Mouse (Mus musculus): ENCODE results near the gene Clec10a. TPM values are rescaled to one million over a fixed set of nuclear protein-coding genes. Genes with fewer than 3 reads are reported as not detected.
A peak's percentile ranks its signal among the peaks of the same experiment; 100 is the strongest.
"Not testable (repeated sequence)": the region's sequence is repeated elsewhere in the genome, so short reads cannot be mapped to it uniquely, and the experiment has no call there.

The Clec10a gene
- polyA plus RNA-seq, 1 experiment, result 1.1 TPM

GRCm38 (mm10) chr11:70165972-70166921 lies 10.2 kb downstream of the Clec10a start:
- no peak overlapping the region for H3K4me3 ChIP-seq (ENCODE audit: insufficient read depth, low read length)
- TF ChIP-seq POLR2A (IDR thresholded peaks at IDR 0.05; ENCODE audit: extremely low read depth, insufficient read depth, low read length), result no peak
- no peak for TF ChIP-seq CTCF (IDR thresholded peaks at IDR 0.05; ENCODE audit: extremely low read depth, insufficient read depth, low read length)
- no peaks in the 10 kb centered on the region for H3K4me1 ChIP-seq (ENCODE audit: control insufficient read depth, insufficient read depth, low read length)
- H3K27ac ChIP-seq (ENCODE audit: insufficient read depth, low read length), result no peak overlapping the region

GRCm38 (mm10) chr11:70168136-70168535 lies 12.1 kb downstream of the Clec10a start:
- TF ChIP-seq POLR2A (IDR thresholded peaks at IDR 0.05; ENCODE audit: extremely low read depth, insufficient read depth, low read length) (no peak), CTCF (IDR thresholded peaks at IDR 0.05; ENCODE audit: extremely low read depth, insufficient read depth, low read length) (no peak)
- H3K27ac ChIP-seq (ENCODE audit: insufficient read depth, low read length), result no peak overlapping the region
- no peaks in the 10 kb centered on the region for H3K4me1 ChIP-seq (ENCODE audit: control insufficient read depth, insufficient read depth, low read length)
- no peak overlapping the region for H3K4me3 ChIP-seq (ENCODE audit: insufficient read depth, low read length)

GRCm38 (mm10) chr11:70169471-70169870 lies 13.5 kb downstream of the Clec10a start:
- not testable (repeated sequence) for H3K4me3 ChIP-seq (ENCODE audit: insufficient read depth, low read length); H3K4me1 ChIP-seq (ENCODE audit: control insufficient read depth, insufficient read depth, low read length); H3K27ac ChIP-seq (ENCODE audit: insufficient read depth, low read length)

- Histone ChIP-seq H3K4me3 (ENCODE audit: insufficient read depth, low read length) (no peak overlapping the region), H3K4me1 (ENCODE audit: control insufficient read depth, insufficient read depth, low read length) (no peaks in the 10 kb centered on the region), H3K27ac (ENCODE audit: insufficient read depth, low read length) (no peak overlapping the region)
- TF ChIP-seq CTCF (IDR thresholded peaks at IDR 0.05; ENCODE audit: extremely low read depth, insufficient read depth, low read length) (no peak), POLR2A (IDR thresholded peaks at IDR 0.05; ENCODE audit: extremely low read depth, insufficient read depth, low read length) (no peak)
Observed at GRCm38 (mm10) chr11:70170291-70170690, 14.3 kb downstream of the Clec10a start.

- Histone ChIP-seq H3K27ac (ENCODE audit: insufficient read depth, low read length) (no peak overlapping the region), H3K4me3 (ENCODE audit: insufficient read depth, low read length) (no peak overlapping the region), H3K4me1 (ENCODE audit: control insufficient read depth, insufficient read depth, low read length) (no peaks in the 10 kb centered on the region)
- no peak for TF ChIP-seq CTCF (IDR thresholded peaks at IDR 0.05; ENCODE audit: extremely low read depth, insufficient read depth, low read length)
- TF ChIP-seq POLR2A (IDR thresholded peaks at IDR 0.05; ENCODE audit: extremely low read depth, insufficient read depth, low read length), result no peak
Observed at GRCm38 (mm10) chr11:70171181-70171580, 15.2 kb downstream of the Clec10a start.

GRCm38 (mm10) chr11:70171847-70172246 lies 15.8 kb downstream of the Clec10a start:
- TF ChIP-seq POLR2A (IDR thresholded peaks at IDR 0.05; ENCODE audit: extremely low read depth, insufficient read depth, low read length) (no peak), CTCF (IDR thresholded peaks at IDR 0.05; ENCODE audit: extremely low read depth, insufficient read depth, low read length) (peak; percentile 24; the same call in 1 of the 2 replicates)
- H3K27ac ChIP-seq (ENCODE audit: insufficient read depth, low read length), result no peak overlapping the region

GRCm38 (mm10) chr11:70172298-70172697 lies 16.3 kb downstream of the Clec10a start:
- H3K4me1 ChIP-seq (ENCODE audit: control insufficient read depth, insufficient read depth, low read length), result no peaks in the 10 kb centered on the region
- no peak overlapping the region for H3K4me3 ChIP-seq (ENCODE audit: insufficient read depth, low read length)
- 0 out of 2 replicates have a peak, but pooled peaks have one; percentile 13 for TF ChIP-seq CTCF (IDR thresholded peaks at IDR 0.05; ENCODE audit: extremely low read depth, insufficient read depth, low read length)
- TF ChIP-seq POLR2A (IDR thresholded peaks at IDR 0.05; ENCODE audit: extremely low read depth, insufficient read depth, low read length), result no peak
- H3K27ac ChIP-seq (ENCODE audit: insufficient read depth, low read length), result no peak overlapping the region

More at GRCm38 (mm10) chr11:70171847-70172246, 15.8 kb downstream of the Clec10a start:
- Histone ChIP-seq H3K4me1 (ENCODE audit: control insufficient read depth, insufficient read depth, low read length) (no peaks in the 10 kb centered on the region), H3K4me3 (ENCODE audit: insufficient read depth, low read length) (no peak overlapping the region)

GRCm38 (mm10) chr11:70174491-70174890 lies 18.5 kb downstream of the Clec10a start:
- H3K27ac ChIP-seq (ENCODE audit: insufficient read depth, low read length), result no peak overlapping the region
- TF ChIP-seq POLR2A (IDR thresholded peaks at IDR 0.05; ENCODE audit: extremely low read depth, insufficient read depth, low read length), result no peak
- no peak for TF ChIP-seq CTCF (IDR thresholded peaks at IDR 0.05; ENCODE audit: extremely low read depth, insufficient read depth, low read length)
- no peaks in the 10 kb centered on the region for H3K4me1 ChIP-seq (ENCODE audit: control insufficient read depth, insufficient read depth, low read length)

GRCm38 (mm10) chr11:70177647-70178046 lies 21.6 kb downstream of the Clec10a start:
- no peak overlapping the region for H3K27ac ChIP-seq (ENCODE audit: insufficient read depth, low read length)
- no peak overlapping the region for H3K4me3 ChIP-seq (ENCODE audit: insufficient read depth, low read length)
- H3K4me1 ChIP-seq (ENCODE audit: control insufficient read depth, insufficient read depth, low read length), result no peaks in the 10 kb centered on the region
- TF ChIP-seq POLR2A (IDR thresholded peaks at IDR 0.05; ENCODE audit: extremely low read depth, insufficient read depth, low read length) (no peak), CTCF (IDR thresholded peaks at IDR 0.05; ENCODE audit: extremely low read depth, insufficient read depth, low read length) (no peak)

More at GRCm38 (mm10) chr11:70174491-70174890, 18.5 kb downstream of the Clec10a start:
- no peak overlapping the region for H3K4me3 ChIP-seq (ENCODE audit: insufficient read depth, low read length)

GRCm38 (mm10) chr11:70178311-70178710 lies 22.3 kb downstream of the Clec10a start:
- no peak for TF ChIP-seq CTCF (IDR thresholded peaks at IDR 0.05; ENCODE audit: extremely low read depth, insufficient read depth, low read length)
- no peak for TF ChIP-seq POLR2A (IDR thresholded peaks at IDR 0.05; ENCODE audit: extremely low read depth, insufficient read depth, low read length)

More at GRCm38 (mm10) chr11:70178311-70178710, 22.3 kb downstream of the Clec10a start:
- Histone ChIP-seq H3K4me3 (ENCODE audit: insufficient read depth, low read length) (no peak overlapping the region), H3K27ac (ENCODE audit: insufficient read depth, low read length) (no peak overlapping the region), H3K4me1 (ENCODE audit: control insufficient read depth, insufficient read depth, low read length) (no peaks in the 10 kb centered on the region)

Data from cortical plate, adult 2 months (tissue).